Mouse (Mus musculus): ENCODE data around the gene Sertad1.

Sertad1 gene

DNA sequence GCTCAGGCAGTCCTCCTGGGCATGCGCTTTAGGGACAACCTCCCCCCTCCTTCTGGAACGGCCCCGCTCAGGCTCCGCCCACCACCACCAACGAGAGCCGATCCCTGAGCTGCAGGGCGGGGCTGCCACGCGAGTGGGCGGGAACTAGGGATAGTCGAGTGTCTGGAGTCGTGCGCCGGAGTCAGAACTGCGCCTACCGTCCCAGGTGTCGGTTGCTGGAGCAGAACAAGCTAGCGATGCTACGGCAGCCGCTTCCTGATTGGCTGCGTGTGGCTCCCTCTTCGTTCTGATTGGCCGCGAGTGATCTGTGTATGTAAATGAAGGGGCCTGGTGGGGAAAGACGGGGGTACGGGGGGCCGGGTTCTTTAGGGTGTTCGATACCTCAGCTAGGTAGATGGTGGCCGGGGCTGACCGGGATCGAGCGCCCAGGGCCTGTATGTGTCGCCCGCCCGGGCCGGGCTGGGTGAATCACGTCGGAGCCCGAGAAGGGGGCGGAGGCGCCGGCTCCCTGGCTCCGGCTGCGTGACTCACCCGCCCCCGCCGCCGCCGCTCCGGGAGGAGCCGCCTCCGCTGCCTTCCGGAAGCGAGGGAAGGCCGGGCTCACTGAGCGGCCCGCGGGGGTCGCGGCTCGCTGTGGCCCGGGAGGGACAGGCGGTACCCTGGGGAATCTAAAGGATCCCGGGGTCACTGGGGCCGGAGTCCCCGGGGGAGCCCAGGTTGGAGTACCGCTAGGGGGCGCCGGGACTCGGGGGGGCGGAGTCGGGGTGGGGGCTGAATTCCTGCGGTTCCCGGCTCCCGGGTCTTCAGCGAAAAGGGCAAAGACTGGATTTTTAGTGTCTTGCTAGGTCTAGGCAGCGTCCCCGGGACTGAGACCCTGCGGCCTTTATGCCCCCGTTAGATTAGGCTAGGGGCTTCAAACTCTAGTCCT, at the start of gene Sertad1:
Gene Sertad1, plus strand, starts transcription at position 141 of the 928 bp plus-strand sequence.
- ChIA-PET POLR2A (interaction anchor here (0.6 to 17.5 kb wide), 145 partner anchors 8 to 1835 kb away, joined by 3 to 551 read pairs (median 5); partner anchors contain the start of genes Prx (in 3 of the 4), Sertad3 (in 3 of the 4), Akt2 (in 2 of the 4) and Blvrb (in 2 of the 4)), CTCF (interaction anchor here (0.6 to 5.5 kb wide), 41 partner anchors 9 to 1255 kb away, joined by 3 to 62 read pairs (median 4); partner anchors contain the start of genes Mrps12 (in 1 of the 4), Prx (in 1 of the 4), Sars2 (in 1 of the 4) and Sertad3 (in 1 of the 4))

DNA sequence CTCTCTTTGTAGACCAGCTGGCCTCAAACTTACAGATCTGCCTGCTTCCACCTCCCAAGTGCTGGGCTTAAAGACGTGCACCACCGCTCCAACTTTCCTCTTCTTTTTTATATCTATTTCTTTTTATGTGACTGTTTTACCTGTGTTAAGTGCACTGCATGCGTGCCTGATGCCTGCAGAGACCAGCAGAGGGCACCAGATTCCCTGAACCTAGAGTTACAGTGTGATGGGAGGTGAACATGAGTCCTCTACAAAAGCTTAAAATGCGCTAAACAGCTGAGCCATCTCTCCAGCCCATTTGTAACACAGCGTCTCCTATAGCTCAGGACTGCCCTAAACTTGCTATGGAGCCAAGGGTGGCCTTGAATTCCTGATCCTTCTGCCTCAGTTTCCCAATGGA, 49.2 kb upstream of the Sertad1 start:
- CTCF ChIA-PET: interaction anchor here (0.5 to 3.3 kb wide), 39 partner anchors 8 to 259 kb away, joined by 3 to 11 read pairs (median 3); partner anchors contain the start of genes Blvrb (in 3 of the 4), Sptbn4 (in 2 of the 4), Rab4b (in 1 of the 4) and Shkbp1 (in 1 of the 4)
- POLR2A ChIA-PET: interaction anchor here (0.5 to 1.5 kb wide), 10 partner anchors 8 to 1017 kb away, joined by 3 to 5 read pairs (median 3); partner anchors contain the start of genes Blvrb (in 2 of the 4) and Sertad1 (in 2 of the 4)

DNA sequence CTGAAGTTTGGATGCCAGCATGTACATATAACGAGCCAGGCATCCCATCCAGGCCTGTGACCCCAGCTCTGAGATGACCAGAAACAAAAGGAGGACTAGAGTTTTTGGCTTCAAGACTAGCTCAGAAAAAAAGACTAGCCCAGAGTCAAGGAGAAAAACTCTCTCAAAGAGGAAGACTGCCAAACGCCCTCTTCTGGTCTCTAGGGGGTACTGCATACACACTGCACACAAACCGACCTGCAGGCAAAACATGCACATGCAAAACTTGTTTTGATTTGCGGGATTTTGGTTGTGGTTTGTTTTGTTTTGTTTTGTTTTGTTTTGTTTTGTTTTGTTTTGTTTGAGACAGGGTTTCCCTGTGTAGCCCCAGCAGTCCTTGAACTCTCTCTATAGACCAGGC, 46.7 kb upstream of the Sertad1 start:
- ChIA-PET CTCF (interaction anchor here (0.5 to 3.3 kb wide), 48 partner anchors 9 to 1781 kb away, joined by 3 to 13 read pairs (median 4); partner anchors contain the start of genes Exosc5 (in 1 of the 4), Rab4b (in 1 of the 4) and Sertad3 (in 1 of the 4)), POLR2A (interaction anchor here in 3 of 4 experiments (0.9 to 1.9 kb wide), 8 partner anchors 8 to 68 kb away, joined by 3 to 7 read pairs (median 4); partner anchors contain the start of genes Blvrb (in 1 of the 3) and Sertad1 (in 1 of the 3))

DNA sequence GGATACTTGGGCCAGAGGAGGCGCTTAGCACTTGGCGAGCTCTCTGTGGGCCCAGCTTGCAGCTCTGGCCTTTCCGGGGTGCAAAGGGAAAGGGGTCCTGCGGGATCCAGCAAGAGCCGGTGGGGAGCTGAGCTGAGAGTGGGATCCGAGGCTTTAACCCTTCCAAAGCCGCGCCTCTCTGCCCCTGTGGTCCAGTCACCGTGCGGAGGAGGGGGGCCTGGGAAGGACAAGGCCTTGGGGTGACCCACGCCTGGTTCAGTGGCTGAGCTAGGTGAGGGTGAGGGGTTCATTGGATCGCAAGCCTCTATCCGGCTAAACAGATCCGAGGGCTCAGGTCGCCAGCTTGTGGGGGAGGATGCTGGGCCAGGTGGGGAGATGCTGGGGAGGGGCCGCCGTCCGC, 40.7 kb upstream of the Sertad1 start:
- ChIA-PET POLR2A (interaction anchor here (0.5 to 2.6 kb wide), 24 partner anchors 10 to 1680 kb away, joined by 3 to 17 read pairs (median 4); partner anchors contain the start of genes Sertad1 (in 2 of the 4), BC024978 (in 1 of the 4) and Snrpa (in 1 of the 4)), CTCF (interaction anchor here in 3 of 4 experiments (0.5 to 1.5 kb wide), 16 partner anchors 9 to 116 kb away, joined by 3 to 8 read pairs (median 3); no protein-coding TSS in a partner anchor)

DNA sequence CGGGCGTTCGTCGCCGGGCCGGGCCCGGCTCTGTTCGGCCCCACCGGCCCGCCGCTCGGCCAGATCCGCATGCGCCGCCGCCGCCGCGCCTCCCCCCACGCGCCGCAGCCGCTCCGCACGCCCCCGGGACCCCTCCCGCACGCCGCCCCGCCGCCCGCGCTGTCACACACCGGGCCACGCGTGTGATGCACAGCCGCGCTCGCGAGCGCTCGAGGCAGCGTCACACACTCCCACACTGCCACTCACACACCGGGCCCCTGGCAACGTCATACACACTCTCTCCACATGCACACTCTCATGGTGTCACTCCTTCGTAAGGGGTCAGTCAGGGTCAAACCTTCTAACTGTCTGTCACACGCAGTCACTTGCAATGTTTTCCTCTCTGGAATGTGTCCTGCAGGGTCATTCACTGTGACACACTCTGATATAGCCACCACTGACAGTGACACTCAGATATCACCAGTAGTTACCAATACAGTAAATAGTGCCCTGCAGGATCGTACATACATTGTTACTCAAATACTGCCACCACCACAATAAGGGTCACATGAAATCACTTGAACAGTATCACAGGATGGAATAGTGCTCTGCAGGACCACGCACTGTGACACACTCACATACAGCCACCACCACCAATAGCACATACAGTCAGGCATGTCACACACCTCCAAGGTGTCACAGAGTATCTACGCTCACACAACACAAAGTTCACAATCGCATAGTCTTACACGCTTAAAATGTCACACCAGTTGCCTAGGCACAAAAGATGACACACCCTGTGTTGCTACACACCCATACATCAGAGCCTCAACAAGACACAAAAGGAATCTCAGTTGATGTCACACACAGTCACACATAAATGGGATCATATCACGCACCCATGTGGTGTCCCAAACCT, 39.9 kb upstream of the Sertad1 start:
- CTCF ChIA-PET: interaction anchor here in 3 of 4 experiments (0.5 to 3.2 kb wide), 11 partner anchors 9 to 86 kb away, joined by 3 to 15 read pairs (median 4); no protein-coding TSS in a partner anchor

DNA sequence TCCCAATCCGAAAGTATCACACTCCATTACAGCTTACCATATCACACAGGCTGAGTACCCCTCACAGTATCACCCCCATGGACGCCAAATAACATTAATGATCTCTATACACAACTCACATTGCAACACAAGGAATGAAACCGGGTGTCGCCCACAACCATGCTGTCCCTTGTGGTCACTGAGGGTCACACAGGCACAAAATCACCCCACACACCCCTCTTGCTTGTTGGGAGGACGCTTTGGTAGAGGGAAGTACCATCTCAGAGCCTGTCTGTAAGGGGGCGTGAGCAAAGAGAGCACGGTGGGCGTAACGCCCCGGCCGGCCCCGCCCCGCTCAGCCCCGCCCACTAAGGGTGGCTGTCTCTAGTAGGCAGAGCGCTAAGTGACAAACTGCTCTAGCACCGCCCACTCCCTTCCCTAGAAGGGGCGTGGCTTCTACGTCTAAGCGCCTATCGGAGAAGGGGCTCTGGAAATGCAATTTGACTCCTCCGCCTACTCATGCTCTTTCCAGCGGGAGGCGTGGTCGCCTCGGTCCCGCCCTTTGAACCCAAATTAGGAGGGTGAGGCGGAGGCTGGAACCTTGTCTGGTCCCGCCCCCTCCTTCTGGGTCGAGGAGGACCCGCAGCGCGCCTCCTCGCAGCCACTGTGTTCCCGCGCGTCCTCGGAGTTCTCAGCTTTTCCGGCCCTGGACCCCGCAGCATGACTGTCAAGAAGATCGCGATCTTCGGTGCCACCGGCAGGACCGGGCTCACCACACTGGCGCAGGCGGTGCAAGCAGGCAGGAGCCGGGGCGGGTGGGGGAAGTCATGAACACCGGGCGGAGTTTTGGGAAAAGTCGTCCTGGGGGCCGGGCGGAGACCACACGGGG, 39.1 kb upstream of the Sertad1 start, which contains the start of the genes Sptbn4 and Blvrb:
Gene Sptbn4, minus strand, starts transcription at position 268 of the 868 bp plus-strand sequence.
Gene Blvrb, plus strand, starts transcription at position 560 of the 868 bp plus-strand sequence.
- POLR2A ChIA-PET: interaction anchor here (0.7 to 4.0 kb wide), 39 partner anchors 8 to 732 kb away, joined by 3 to 30 read pairs (median 6); partner anchors contain the start of genes Sertad1 (in 3 of the 4), Akt2 (in 2 of the 4), Sertad3 (in 2 of the 4) and Dyrk1b (in 1 of the 4)
- CTCF ChIA-PET: interaction anchor here (0.6 to 3.2 kb wide), 12 partner anchors 9 to 288 kb away, joined by 3 to 22 read pairs (median 4); no protein-coding TSS in a partner anchor

More for the DNA sequence above, 39.9 kb upstream of the Sertad1 start:
- POLR2A ChIA-PET: interaction anchor here (0.5 to 4.0 kb wide), 23 partner anchors 10 to 1679 kb away, joined by 3 to 29 read pairs (median 4); partner anchors contain the start of genes Sertad1 (in 2 of the 4) and Sertad3 (in 1 of the 4)

DNA sequence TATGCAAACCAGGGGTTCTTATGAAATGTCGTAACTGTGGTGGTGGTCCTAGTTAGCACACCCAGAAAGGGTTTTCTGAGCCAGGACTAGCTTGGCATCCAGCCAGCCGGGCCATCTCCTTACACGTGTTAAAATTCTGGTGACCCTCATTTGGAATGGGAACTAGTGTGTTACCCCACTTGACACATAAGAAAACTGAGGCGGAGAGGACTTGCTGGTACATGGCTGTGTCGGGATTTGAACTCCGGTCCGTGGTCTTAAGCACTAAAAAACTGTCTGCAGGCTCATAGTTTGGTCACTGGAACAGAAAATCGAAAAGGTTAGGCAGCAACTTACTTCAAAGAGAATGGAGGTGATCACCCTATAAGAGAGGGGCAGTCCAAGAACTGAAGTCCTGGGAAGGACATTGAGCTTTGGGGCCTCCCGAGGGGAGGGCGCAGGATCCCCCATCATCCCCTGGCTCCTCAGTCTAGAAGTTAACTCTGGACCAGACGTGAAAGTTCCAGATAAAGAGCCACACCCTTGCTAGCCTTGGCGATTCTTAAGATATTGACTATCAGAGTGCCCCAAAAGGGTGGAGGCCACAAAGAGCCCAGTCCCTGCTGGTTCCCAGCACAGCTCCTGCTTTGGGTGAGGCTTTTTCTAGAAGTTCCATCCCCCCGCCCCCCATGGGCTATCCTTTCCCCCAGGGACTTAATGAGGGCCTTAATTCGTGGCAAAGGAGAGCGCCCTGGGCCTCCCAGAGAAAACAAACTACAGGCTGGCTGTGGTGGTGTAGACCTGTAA, 38.1 kb upstream of the Sertad1 start:
- ChIA-PET POLR2A (interaction anchor here in 3 of 4 experiments (0.7 to 4.0 kb wide), 55 partner anchors 9 to 286 kb away, joined by 3 to 30 read pairs (median 5); partner anchors contain the start of genes Sertad1 (in 3 of the 3), Akt2 (in 2 of the 3), Sertad3 (in 2 of the 3) and Numbl (in 1 of the 3)), CTCF (interaction anchor here (0.6 to 3.2 kb wide), 20 partner anchors 9 to 1352 kb away, joined by 3 to 22 read pairs (median 4); partner anchors contain the start of gene Sertad1 (in 1 of the 4))

DNA sequence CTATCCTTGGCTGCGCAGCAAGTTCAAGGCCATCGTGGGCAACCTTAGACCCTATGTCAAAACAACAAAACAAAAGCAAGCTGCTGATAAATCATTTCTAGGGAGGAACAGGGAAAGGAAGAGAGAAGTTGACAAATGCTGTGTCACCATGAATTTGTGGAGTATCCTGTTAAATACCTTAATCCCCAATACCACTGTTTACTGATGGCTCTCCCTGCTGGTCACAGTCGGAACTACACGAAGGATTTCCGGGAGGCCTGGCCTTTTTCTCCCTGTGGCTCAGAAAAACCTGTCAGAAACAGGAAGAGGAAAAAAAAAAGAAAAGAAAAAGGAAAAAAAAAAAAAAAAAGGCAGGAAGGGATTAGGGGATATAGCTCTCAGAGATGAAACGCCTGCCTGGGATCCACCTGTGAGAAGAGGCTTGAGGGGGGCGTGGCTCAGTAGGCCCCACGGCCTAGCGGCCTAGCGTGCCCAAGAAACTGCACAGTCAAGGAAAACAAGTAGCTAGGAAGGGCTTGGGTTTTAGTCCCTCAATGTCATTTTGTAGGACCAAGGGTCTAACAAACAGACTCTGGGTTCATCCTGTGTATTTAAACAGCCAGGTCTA, 37.4 kb upstream of the Sertad1 start:
- POLR2A ChIA-PET: interaction anchor here (0.6 to 4.0 kb wide), 55 partner anchors 9 to 1329 kb away, joined by 3 to 30 read pairs (median 5); partner anchors contain the start of genes Sertad1 (in 3 of the 4), Sertad3 (in 2 of the 4), Akt2 (in 1 of the 4) and Coq8b (in 1 of the 4)
- CTCF ChIA-PET: interaction anchor here (0.6 to 3.2 kb wide), 30 partner anchors 8 to 1374 kb away, joined by 3 to 22 read pairs (median 4); partner anchors contain the start of gene Sertad1 (in 1 of the 4)

DNA sequence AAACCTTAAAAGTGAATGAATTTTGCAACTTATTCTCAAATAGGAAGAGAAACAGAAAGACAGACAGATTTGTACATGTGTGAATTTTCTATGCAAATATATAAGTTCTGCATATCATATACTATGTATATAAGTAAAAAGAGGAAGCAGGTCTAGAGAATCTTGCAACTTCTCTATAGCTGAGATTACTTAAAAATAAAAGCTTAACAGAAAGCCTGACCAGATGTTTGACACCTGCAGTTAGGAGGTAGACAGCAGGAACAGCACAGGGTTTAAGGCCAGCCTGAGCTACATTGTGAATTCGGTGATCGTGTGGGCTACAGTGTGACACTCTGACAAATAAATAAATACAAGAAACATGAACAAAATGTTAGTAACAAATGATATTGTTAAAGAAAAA, 35.4 kb upstream of the Sertad1 start:
- CTCF ChIA-PET: interaction anchor here in 2 of 4 experiments (0.9 to 1.0 kb wide), 2 partner anchors 31 to 32 kb away, joined by 3 to 7 read pairs; no protein-coding TSS in a partner anchor
- POLR2A ChIA-PET: interaction anchor here in 2 of 4 experiments (1.4 to 3.9 kb wide), 4 partner anchors 23 to 40 kb away, joined by 4 to 26 read pairs (median 4); partner anchors contain the start of gene Sertad1 (in 1 of the 2)

DNA sequence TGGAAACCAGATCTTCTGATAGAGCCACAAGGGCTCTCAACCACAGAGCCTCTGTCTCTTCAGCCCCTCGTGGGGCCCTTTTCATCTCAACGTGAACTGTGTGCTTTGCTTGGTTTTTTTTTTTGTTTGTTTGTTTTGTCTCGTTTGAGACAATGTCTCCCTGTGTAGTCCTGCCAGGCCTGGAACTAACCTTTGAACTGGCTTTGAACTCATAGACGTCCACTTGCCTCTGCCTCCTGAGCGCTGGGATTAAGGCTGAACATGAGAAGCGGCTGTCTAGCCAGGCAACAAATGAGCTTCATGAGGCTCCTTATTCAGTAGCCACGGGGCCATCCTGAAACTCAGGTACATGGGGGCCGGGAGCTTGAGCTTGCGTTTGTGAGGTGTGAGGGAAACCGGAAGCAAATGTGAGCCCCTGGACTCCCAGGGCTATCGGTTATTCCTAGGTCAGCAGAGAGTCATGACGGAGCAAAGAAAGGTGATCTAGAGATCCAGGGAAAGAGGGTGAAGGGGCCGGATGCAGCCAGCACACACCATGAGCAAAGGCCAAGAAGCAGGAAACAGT, 34.4 kb upstream of the Sertad1 start:
- POLR2A ChIA-PET: interaction anchor here in 3 of 4 experiments (0.6 to 1.9 kb wide), 7 partner anchors 15 to 285 kb away, joined by 3 to 4 read pairs (median 4); partner anchors contain the start of genes Sertad1 (in 1 of the 3) and Sertad3 (in 1 of the 3)

DNA sequence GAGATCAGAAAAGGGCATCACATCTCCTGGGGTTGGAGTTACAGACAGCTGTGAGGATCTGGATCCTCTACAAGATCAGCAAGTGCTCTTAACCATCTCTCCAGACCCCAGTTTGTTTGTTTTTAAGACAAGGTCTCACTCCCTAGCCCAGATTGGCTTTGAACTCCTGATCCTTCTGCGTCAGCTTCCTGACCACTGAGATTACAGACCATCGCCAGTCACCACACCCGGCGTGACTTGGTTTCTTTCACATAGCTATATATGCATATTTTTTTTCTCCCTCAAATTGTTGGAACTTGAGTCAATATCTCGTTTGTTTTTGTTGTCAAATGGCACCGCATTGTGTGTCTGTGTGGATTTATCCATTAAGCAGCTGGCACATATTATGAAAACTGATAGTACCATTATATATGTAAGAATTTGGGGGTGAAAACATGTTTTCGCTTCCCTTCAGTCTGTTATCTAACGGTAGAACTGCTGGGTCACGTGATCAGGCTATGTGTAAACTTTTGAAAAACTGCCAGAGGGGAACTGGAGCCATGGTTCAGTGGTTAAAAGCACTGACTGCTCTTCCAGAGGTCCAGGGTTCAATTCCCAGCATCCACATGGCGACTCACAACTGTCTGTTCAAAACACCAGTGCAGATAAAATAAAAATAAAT, 32.1 kb upstream of the Sertad1 start:
- ChIA-PET CTCF (interaction anchor here (0.6 to 1.4 kb wide), 7 partner anchors 20 to 138 kb away, joined by 3 to 5 read pairs (median 3); no protein-coding TSS in a partner anchor), POLR2A (interaction anchor here in 3 of 4 experiments (0.6 to 1.6 kb wide), 6 partner anchors 15 to 357 kb away, joined by 3 to 7 read pairs (median 4); partner anchors contain the start of gene Sertad1 (in 1 of the 3))

More for the DNA sequence above, 34.4 kb upstream of the Sertad1 start:
- CTCF ChIA-PET: interaction anchor here in 1 of 4 experiments (0.9 to 1.0 kb wide), 3 partner anchors 32 to 56 kb away, joined by 3 read pairs; partner anchors contain the start of gene Sertad1

DNA sequence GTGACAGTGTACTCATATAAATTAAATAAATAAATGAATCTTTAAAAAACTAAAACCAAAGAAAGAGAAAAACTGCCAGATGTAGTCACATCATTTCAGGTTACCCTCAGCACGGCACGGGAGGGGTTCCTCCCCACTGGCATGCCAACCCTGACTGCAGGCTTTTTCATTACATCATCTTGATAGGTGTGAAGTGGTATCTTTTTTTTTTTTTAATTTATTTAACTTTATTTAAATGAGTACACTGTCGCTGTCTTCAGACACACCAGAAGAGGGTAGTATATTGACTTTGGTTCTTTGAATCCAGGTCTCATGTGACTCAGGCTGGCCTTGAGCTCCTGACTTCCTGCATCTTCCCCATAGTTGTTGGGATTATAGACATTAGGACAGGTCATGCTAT, 31.4 kb upstream of the Sertad1 start:
- CTCF ChIA-PET: interaction anchor here in 3 of 4 experiments (0.6 to 1.4 kb wide), 3 partner anchors 19 to 1670 kb away, joined by 3 read pairs; no protein-coding TSS in a partner anchor
- POLR2A ChIA-PET: interaction anchor here in 3 of 4 experiments (0.6 to 1.6 kb wide), 5 partner anchors 10 to 49 kb away, joined by 3 to 7 read pairs (median 3); partner anchors contain the start of gene Sertad1 (in 1 of the 3)

DNA sequence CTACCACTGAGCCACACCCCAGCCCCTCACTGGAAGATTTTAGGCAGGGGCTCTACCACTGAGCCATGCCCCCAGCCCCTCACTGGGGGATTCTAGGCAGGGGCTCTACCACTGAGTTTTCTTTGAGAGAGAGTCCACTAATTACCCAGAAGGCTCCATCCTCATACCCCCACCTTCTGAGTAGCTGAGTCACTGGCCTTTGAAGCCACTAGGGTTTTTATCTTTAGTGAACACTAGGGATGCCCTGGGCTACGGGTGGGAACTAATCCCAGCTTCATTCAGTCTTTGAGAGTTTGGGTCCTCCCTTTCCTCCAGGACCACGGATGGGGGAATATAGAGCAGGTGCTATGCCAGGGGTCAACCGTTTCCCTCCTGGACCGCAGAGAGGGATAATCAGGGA, 28.1 kb upstream of the Sertad1 start:
- CTCF ChIA-PET: interaction anchor here in 1 of 4 experiments (1.3 kb wide), 1 partner anchor 16 kb away, joined by 4 read pairs; no protein-coding TSS in a partner anchor
- POLR2A ChIA-PET: interaction anchor here in 2 of 4 experiments (0.9 to 3.6 kb wide), 11 partner anchors 9 to 201 kb away, joined by 3 to 28 read pairs (median 5); partner anchors contain the start of genes Sertad1 (in 1 of the 2) and Sertad3 (in 1 of the 2)
